Mouse (Mus musculus) G1E-ER4 (cell line): ENCODE results near the gene Nr5a2. TPM values are rescaled to one million over a fixed set of nuclear protein-coding genes. Genes with fewer than 3 reads are reported as not detected.

Experiments used
- GATA1 ChIP-seq: IDR thresholded peaks from one replicate; pipeline ENCODE4 v1.8.0; 2012; ENCODE audit warnings: low read length, inconsistent platforms
- polyA plus RNA-seq: library from polyadenylated mRNA; stranded (reverse); fragments of >175 nt; gene quantifications from 2 replicates; pipeline ENCODE4 v1.2.3, GENCODE M21; 2012

Nr5a2 gene
- polyA plus RNA-seq, 1 experiment, result 0.05 TPM

DNA sequence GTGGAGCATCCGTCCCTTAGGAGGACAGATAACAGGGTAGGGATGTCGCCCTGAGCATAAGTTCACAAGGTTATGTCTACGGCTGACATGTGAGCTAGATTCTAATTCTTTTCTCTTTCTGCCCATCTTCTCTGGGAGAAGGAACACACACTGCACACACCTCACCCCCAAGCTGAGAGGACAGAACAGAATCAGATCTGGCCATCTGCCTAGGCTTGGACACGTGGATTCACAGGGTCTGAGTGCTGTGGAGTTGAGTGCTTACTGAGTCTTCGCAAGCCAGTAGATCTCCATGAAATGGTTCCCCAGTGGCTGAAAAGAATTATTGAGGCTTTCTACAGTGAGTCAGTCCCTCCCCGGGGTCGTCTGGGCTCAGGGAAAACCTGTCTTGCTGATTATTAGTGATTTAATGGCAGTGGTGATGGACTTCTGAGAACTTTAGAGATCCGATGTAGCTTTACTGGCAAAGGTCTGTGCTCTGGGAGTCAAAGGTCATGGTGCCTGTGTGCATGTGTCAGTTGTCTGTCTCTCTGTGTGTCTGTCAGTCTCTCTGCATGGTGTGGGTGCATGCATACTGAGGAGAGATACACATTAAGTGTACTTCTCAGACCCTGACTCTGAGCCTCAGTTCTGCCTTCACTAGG lies 24.8 kb downstream of the Nr5a2 start:
- TF ChIP-seq GATA1, result no peak

DNA sequence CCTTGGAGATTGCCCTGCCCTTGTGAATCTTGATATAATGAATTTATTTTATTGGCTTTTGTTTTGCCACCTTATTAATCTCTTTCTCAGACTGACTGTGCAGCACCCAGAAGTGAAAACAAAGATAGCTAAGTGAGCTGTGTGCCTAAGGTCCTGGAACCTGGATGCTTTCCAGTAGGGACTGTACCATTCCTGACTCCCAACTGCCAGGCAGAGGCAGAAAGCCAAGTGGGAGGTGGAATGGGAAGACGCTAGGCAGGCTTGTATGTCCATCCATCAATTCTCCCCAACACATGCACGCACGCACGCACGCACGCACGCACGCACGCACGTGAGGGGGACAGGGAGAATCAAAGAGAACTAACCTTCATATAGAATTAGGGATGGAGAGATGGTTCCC lies 26.2 kb downstream of the Nr5a2 start:
- no peak for TF ChIP-seq GATA1

DNA sequence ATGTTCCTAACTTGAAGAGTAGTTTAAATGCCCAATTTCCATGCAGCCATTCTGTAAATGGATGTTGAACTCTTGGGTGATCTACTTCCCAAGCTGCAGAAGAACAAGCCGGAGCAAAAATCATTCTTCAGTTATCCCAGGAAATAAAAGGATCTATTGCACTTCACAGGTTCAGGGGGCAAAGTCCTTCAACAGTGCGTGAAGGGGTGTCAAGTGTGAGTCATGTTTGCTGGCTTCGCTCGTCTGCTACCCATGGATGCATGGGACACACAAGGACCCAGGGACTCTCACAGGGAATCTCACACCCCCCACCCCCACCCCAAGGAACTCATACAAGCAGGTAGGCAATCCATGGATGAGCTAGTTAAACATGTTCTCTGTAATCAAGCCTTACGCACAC lies 29.2 kb downstream of the Nr5a2 start:
- TF ChIP-seq GATA1, result no peak

DNA sequence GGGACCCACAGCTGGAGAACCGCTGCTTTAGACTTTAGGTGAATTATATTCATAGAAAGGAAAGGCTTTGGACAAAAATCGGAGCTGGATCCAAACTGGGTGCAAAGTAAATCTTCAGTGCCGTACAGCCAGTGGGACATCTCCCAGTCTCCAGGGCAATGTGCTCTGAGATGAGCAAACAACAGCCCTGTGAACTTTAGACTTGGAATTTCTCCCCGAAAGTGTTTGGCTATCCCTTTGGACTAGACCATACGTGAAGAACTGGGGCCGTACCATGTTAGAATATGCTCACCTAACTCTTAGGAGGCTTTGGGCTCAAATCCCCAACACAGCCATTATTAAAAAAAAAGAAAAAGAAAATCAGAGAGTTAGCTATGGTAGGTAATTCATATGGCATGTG lies 30.5 kb downstream of the Nr5a2 start:
- no peak for TF ChIP-seq GATA1

DNA sequence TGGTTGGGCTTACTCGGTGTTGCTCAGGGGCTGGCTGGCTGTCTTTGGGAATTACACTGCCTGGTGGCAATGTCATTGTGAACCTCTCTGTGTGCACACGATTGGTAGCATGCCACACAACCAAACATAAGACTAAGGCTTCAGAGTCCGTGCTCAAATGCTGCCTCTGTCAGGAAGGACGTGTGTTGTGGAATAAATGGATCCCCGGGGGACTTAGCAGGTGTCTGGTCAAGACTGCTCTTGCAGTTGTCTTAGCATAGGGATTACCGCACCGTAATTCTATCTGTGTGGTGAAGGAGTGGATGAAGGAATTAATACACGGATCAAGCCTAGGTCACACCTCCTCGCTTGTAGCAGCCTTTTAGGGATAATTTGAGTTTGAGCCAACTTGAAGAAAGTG lies 32.8 kb downstream of the Nr5a2 start:
- TF ChIP-seq GATA1, result no peak

DNA sequence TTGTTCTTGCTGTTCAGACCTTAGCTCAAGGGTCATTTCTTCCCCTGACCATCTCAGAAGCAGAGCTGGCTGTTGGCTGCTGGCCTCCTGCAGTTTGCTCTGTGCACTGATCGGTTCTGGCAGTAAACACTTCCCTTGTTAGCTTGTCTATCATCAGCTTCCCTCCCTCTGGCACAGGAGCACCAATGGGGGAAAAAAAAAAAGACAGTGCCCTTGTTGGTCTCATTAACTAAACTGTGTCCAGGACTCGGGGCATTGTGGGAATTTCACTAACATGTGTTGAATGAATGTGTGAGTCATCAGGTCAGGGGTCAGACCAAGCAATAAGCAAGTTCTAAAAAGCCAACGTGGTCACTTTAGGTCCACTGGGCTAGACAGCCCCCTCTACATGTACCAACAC lies 34.2 kb downstream of the Nr5a2 start:
- TF ChIP-seq GATA1, result no peak

DNA sequence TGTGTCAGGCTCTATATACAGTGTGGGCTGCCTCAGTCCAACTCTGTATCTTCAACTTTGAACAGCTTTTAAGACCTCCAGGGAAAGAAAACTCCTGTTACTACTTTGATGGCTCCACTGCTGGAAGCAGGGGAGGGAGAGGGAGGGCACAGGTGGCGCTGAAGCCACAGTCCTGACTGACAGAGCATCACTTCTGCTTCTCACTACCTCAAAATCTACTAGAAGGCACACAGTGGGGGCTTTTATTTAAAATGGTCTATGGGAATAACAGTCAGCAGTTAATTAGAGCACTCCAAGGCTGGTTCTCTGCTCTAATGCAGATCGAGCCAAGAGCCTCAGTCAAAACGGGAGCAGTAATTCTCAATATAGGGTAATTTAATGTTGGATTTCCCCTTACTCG lies 40.2 kb downstream of the Nr5a2 start:
- no peak for TF ChIP-seq GATA1

DNA sequence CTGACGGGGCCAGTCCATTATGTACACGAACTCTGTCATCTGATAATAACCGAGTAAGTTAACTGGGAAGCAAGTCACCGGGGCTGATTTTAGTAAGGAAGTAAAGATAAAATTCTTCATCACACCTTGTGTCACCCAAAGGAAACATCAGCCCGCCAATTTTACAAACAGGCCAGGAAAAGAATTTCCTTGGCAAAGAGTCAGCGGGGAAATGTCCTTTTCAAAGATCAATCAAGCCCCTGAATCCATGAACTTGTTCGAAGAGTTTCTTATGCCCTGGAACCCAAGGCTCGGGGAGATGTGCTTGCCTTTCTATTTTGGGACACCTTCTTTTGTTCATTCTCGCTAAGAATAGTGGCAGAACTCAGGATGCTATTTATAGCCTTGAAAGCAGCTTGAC lies 41.5 kb downstream of the Nr5a2 start:
- no peak for TF ChIP-seq GATA1

DNA sequence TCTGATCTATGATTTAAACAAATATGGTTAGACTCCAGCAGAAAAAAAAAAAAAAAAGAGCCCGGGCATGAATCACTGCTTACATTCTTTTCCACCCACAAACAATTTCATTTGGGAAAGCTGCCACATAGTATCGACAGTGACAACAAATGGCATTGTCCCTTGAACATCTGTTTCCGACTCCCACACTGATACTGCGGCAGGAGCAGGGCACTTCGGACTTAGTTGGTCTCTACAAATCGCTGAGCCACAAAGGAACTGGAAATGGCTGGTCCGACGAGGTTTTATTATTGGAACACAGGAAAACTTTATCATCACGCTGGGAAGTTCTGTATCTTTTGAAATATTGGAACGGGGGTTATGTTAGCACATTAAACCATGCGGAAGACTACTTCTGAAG lies 44.8 kb downstream of the Nr5a2 start:
- TF ChIP-seq GATA1, result no peak

DNA sequence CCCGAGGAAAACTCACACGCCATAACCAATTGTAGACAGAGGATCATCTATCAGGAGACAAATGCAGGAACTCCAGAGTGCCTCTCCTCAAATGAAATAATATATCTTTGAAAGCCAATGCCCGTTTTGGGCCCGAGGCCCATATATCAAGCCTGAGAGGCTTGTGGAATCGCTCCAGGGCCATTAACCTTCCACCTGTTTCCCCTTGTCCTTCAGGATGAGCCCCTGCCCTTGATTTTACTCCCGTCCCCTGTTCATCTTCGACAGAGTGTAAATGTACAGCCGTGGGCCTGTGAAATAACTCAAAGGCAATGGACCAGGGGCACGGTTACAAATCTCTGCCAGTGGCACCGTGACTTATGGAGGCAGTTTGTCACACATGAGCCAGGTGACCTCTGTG lies 48.3 kb downstream of the Nr5a2 start:
- no peak for TF ChIP-seq GATA1

DNA sequence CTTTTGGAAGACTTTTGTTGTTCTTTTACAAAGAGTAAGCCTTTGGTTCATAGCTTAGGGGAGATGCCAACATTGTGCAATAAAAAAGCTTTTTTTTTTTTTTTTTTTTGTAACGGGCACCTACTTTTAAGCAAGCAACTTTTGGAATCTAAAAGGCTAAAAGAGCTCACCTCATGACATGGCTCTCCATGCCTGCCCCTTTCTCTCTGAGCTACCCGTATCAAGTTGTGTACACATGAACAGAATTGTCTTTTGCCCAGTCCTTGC lies 48.7 kb downstream of the Nr5a2 start:
- TF ChIP-seq GATA1, result no peak

DNA sequence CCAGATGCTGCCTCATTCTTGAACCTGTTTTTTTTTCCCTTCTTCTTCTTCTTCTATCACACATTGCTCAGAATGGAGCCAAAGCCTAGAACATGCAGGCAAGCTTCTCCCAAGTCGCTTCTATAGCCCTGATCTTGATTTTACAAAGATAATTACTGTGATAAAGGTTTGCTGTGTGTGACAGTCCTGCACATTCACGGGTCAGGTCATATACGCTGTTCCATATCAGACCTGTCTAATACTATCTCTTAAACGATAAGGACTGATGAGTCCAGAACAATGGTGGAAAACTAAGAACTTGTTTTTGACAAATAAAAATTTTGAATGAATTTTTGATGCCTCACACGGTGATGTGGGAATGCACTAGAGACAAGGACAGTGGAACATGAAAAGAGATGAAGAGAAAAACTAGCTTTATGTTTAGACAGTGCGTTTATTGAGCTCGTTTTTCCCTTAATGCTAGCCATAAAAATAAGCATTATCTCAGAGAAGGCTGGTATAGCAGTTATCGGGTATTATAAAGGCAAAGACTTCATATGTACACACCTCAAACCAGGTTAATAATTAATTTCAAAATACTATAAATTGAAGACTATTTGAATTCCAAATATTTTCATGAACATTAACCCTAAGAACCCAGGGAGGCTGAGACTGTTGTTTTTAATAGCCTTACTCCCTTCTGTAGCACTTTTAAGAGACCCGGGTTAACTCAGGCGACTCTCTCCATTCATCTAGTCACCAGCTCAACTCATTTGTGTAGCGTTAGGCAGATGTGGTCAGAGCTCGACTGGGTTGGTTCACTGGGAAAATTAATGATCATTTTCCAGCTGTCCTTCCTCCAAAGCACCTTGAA lies 49.3 kb downstream of the Nr5a2 start:
- no peak for TF ChIP-seq GATA1

DNA sequence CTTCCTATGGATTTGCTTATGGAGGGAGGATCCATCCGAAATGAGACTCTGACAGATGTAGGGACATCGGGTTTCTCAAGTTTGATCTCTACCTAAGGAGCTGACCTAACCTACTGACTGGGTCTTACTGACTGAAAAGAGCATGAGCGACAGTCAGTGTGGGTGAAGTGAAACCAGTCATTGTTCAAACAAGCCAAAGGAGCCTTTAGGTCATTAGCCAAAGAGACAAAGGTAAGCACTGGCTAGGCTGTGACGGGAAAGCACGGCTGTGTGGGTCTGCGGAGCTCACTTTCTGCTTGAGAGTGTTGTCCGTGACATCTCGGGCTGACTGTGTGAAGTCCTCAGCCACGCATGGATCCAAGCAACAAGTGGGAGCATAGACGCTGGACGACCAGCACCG lies 50.1 kb downstream of the Nr5a2 start:
- no peak for TF ChIP-seq GATA1

DNA sequence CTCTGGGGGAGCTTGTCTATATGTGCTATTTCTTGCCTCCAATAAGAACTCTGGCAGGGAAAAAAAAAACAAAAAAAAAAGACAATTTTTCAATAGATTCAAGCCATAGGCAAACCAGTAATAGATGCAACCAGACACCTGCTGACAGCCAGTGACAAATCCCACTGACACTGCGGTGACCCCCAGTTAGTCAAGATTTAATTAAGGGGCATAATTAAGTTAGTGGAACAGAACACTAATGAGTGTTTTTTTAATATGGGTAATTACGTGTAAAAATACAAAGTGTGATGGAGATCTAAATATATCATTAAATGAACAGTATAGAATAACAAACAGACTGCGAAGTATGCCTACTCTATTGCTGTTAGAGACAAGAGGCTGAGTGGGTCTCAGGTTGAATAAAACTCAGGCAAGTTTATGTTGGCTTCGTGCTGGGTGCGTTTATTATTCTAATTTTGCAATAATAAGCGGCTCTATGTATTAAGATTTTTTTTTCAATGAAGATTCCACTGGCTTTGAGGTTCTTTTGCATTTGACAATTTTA lies 50.7 kb downstream of the Nr5a2 start:
- no peak for TF ChIP-seq GATA1

DNA sequence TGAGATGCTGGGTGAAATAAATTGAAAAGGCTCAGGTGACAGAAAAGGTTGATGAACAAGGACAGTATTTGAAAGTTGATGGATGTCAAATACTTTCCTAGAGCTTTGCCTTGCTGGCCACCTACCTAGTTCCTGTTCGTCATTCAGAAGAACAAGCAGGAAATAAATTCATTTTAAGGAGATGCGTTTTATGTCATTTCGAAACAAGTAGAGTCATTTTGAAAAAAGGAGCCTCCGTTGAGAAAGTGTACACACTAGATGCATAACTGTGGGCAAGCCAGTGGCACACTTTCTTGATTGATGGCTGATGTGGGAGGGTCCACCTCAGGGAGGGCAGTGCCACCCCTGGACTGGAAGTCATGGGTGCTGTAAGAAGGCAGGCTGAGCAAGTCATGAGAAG lies 62.1 kb downstream of the Nr5a2 start:
- no peak for TF ChIP-seq GATA1

DNA sequence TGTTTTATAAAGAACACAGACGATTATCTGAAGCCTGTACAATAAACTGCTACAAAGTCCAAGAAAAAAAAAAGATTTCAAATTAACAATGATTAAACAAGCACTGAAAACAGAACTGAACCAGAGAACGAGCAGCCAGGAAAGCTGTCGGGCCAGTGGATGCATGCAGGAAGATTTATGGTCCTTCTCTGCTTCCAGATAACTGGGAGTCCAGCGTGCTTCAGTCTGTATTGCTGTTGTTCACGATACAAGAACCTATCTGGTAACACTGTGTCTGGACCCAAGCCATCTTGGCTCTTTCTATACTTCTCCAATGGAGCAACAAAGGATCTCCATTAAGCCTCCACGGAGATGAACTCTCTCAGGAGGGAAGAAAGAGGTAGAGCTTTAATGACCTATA lies 63.9 kb downstream of the Nr5a2 start:
- TF ChIP-seq GATA1, result no peak

DNA sequence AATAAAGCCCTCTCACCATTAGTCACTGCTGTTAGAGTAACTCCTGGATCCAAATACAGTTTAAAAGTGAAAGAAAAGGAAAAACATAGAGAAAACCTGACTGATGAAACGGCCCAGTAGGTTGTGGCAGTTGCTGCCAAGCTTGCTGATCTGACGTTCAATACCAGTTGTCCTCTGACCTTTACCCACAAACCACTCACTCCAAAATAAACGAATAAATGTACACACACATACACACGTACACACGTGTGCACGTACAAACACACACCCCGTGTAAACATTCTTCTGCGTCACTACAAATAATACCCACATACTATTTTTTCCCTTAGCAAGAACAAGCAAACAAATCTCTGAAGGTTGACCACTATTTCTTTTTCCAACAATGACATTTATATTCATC lies 64.4 kb downstream of the Nr5a2 start:
- no peak for TF ChIP-seq GATA1
